Mouse (Mus musculus): ENCODE data around the gene Echdc3. TPM values are rescaled to one million over a fixed set of nuclear protein-coding genes. Genes with fewer than 3 reads are reported as not detected.

Echdc3 gene
- polyA plus RNA-seq, 1 experiment = 24.4 TPM

DNA sequence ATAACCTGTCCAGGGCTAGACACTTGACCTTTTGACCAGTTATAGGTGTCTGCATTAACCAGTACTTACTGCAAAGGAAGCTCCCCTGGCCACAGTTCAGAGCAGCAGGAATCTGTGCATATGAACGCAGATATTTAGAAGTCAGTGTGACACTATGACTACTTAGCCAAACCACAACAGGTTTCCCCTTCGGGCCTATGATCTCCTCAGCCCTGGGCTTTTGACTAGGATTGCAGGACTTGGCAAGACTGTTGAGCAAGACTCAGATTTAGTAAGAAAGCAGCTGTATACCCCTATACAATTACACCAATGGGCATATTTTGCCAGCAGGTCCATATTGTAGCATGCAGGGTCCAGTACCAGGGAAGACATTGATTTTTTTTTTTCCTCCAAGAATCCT lies 44.3 kb downstream of the Echdc3 start:
- no peak for DNase-seq (ENCODE audit: low read depth)

DNA sequence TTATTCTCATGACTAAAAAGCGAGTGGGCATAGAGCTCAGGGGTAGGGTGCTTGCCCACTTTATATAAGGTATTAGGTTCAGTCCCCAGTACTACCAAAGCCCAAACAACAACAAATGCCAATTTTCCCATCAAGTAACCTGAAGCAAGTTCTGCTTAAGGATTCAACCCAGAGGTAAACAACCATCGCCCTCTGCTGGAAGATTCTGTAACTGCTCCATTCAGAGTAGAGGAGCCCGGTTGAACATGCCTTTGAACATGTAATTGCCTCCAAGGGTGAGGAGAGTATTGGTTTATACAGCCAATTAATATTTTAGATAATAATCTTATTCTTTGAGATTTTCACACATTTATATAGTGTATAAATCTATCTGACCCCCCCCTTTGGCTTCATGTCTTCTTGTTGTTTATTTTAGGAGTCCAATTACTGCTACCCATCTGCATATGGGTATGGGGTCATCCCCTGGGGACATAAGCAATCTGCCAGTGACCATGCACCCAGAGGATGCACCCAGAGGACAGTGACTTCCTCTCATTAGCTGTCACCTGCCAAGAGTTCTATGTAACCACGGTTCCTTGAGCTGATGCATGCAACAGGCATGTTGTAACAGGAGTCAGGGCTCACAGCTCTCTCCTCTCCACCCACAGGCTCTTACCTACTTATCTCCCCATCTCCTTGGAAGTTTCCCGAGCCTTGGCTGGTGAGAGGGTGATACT lies 44.8 kb downstream of the Echdc3 start:
- DNase-seq (ENCODE audit: low read depth) = peak; percentile 90

DNA sequence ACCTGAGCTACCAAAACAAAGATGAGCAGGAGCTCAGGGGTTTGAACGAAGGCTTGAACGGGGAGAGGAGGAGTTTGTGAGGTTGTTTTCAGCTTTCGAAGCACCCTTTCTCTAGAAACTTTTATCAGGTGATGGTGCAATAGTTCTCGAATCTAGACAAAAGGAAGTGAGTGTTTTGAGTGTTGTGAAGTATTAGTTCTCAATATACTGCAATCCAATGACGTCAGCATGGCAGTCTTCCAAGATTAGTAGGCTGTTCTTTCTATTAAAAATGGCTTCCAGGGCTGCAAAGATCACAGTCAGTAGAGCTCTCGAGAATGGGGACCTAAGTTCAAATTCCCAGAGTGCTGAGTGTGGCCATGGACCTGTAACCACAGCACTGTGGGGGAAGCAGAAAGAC lies 47.1 kb downstream of the Echdc3 start:
- DNase-seq (ENCODE audit: low read depth) = no peak

DNA sequence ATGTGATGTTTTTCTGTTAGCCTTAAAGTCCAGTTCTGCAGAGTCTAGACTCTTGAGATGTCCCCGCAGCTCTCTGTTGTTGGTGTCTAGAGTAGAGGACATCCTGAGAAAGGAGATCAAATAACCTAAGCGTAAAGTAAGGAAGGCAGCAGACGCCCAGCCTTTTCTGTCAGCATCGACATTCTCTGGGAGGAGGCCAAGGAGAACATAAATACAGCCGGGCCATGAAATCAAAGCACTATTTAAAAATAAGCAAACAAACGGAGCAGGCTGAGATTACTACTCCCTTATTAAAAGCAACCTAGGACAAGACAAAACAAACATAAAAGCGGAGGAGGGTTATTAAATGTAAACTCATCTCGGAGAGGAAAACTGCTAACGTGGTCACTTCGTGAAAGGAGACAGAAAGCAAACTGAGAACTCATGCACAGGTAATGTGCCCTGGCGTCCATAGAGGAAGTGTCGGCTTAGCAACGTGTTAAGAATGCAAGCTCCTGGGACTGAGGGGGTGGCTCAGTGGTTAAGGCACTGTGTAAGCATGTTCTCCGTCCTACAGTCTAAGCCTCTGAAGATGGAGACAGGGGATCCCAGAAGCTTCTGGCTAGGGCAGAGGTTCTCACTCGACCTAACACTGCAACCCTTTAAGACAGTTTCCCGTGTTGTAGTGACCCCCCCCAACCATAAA lies 48.1 kb downstream of the Echdc3 start:
- no peak for DNase-seq (ENCODE audit: low read depth)

DNA sequence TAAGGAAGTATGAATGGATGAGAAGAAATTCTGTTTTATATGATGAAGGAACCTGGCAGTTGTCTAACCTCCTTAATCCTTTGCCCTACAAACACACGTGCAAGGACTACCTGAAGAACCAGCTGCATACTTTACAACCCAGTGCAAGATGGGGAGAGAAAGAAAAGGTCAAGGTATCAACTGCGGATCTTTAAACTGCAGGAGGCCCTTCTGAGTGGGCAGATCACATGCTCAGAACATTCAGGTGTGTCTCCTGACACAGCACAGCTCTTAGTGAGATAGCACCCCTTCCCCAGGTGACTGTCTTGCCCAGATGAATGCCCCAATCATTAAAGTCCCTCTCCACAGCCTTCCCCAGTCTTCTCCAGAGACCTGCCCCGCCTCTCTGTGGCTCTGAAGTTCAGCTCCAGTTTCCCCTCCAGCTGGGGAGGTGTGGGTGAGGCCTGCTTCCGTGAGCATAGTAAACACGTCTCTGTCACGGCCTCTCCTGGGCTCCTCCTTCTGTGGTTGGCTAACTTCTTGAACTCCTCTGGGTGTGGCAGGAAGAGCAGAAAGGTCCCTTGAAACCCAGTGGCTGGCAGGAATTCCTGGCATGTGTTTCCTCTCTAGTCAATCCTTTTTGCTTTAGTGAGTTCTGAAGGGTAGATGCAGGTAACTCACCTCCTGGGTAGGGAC lies 50.3 kb downstream of the Echdc3 start:
- DNase-seq (ENCODE audit: low read depth) = no peak

DNA sequence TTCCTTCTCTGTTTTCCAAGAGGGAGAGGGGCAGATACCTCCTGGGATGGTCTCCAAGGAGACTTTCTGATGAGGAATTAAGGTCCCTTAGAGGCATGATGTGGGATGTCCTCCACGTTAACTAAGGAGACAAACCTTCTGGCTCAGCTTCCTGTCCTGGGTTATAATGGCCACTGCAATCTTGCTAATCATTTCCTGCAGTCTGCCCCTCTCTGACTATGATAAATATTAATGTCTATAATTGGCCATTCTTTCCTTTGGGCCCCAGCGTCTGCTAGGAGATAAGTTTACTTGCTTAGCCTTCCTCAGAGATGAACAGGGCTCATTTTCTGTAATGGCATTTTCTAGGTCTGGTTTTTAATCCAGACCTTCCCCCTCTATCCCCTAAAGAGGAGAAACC lies 53.1 kb downstream of the Echdc3 start:
- DNase-seq (ENCODE audit: low read depth) = no peak

DNA sequence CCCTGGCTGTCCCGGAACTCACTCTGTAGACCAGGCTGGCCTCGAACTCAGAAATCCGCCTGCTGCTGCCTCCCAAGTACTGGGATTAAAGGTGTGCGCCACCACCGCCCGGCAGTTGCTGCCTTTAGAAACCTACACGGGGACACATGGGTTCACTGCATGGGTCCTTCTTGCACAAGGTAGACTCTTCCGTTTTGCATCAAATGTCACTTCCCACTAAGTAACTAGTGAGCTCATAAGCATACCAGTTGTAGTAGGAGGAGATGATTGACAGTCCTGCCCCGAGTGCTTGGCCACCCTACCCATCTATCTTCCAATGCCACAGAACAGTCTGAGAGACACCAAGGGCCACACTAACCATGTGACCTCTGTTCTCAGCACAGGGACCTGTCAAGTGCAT lies 53.6 kb downstream of the Echdc3 start:
- DNase-seq (ENCODE audit: low read depth) = no peak

DNA sequence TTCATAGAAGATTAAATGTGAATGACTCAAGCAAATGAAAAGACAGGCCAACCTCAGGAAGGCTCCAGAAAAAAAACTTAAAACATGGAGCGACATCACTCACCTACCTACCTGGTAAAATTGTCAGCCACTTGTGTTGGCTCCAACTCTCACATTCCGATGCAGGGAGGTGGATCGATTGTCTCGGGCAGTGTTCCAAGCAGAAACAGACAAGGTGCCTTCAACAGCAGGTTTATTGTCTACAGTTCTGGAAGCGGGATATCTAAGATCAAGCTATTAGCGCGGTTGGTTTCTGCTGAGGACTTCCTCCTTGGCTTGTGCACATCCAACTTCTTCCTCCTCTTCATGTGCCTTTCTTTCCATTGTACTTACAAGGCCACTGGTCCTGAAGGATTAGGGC lies 55.2 kb downstream of the Echdc3 start:
- DNase-seq (ENCODE audit: low read depth) = no peak

DNA sequence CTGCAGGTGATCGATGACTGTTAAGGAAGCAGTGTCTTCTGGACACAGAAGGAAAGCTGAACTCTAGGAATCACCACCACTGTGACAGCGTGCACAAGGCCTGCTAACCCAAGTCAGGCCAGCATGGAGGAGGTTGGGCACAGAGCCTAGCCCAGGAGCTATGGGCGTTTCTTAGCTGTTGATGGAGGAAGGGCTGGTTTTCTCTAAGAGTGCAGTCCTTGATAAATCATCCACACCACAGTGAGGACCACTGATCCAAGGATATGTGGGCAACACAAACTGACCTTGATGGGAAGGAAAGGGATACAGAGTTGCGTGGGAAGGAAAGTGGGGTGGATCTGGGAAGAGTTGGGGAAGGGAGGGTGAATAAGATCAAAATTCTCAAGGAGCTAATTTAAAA lies 55.6 kb downstream of the Echdc3 start:
- DNase-seq (ENCODE audit: low read depth) = no peak

DNA sequence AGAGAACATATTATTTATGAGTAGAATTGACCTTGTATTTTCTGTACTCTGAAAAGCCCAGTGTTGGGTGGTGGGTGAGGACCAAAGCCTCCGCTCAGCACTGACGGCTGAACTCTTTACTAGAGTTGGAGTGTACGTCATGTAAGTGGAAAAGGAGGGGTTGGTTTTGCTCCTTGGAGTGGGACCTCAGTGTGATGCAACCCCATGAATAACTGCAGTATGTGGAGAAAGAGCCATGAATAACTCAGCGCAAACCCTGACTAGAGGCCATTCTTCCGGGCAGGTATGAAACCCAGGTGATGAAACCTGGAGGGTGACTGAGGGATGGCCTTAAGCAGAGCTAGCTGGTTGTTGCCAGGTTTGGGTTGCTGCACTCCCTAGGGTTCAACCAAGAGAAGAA lies 63.0 kb downstream of the Echdc3 start:
- no peak for DNase-seq (ENCODE audit: low read depth)

DNA sequence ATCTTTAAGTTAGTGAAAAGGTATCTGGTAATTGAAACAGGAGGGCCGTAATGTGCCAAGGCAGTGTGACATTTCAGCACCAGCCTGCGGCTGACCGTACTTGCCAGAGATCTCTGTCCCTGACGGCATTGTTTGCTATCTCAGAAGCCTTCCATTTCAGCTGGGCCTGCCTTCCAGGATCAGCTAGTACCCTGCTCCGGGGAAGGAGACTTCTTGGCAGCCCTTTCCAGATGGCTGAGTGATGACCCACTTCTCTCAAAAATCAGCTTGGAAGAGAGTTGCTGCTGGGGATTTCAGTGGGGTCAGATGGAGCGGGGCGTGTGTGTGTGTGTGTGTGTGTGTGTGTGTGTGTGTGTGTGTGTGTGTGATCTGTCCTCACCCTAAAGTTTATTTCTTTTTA lies 65.9 kb downstream of the Echdc3 start:
- no peak for DNase-seq (ENCODE audit: low read depth)

DNA sequence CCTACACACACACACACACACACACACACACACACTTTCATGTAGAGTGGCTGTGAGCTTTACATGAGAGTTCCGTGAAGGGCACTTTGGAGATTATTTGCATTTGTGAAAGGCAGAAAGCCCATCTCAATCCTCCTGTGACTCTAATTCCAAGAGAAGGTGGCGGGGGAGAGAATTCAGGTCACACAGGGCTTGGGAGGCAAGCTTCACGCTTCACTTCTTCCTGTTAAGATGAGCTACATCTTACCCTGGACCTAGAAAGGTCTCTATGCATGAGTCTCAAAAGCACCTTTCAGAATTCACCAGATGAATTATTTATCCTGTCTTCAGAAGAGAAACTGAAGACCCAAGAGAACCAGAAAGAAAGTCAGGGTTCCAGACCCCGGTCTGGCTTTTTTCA lies 66.6 kb downstream of the Echdc3 start:
- no peak for DNase-seq (ENCODE audit: low read depth)

DNA sequence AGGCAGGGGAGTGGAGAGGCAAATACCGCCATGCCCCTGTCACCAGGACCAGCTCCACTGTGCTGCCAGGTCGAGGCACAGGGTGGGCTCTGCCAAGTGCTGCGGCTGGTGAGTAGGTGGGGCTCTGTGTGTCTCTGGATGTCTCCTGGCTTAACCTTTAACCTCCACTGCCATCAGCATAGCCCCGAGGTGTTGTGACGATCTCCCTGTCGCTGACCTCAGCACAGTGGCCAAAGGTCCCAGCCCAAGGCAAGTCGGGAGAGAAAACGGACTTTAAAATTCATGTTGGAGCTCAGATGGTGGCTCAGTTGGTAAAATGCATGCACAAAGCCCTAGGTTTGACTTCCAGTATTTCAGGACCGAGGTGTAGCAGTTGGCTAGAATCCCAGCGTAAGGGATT lies 67.2 kb downstream of the Echdc3 start:
- no peak for DNase-seq (ENCODE audit: low read depth)

DNA sequence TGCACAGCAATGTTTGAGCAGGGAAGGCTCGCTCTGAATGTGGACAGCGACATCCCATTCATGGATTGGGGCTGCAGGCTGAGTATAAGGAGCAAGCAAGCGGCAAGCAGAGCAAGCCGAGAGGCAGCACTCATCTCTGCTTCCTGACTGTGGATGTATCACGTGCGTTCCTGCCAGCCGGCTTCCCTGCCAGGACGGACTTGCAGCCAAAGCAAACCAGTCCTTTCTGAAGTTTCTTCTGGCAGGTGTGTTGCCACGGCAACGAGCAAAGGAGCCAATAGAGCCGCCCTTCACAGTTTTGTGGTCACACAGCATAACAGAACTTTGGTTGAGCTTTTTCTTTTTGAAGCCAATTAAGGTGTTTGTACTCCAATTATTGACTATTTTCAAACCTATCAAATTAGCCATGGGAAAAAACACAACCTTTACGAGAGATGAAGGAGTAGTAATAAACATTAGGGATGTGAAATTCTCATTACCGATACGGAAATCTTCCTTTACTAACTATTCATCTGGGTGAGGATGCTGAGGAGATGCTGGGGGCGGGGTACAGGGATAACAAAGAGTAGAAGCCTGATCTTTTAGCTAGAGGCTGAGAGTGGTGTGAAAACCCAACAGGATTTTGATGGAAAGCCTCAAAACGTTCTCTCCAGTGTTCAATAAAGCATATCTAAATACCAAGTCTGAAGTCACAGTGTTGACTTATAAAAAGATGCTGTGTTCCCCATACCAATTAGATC lies 69.7 kb downstream of the Echdc3 start:
- no peak for DNase-seq (ENCODE audit: low read depth)

DNA sequence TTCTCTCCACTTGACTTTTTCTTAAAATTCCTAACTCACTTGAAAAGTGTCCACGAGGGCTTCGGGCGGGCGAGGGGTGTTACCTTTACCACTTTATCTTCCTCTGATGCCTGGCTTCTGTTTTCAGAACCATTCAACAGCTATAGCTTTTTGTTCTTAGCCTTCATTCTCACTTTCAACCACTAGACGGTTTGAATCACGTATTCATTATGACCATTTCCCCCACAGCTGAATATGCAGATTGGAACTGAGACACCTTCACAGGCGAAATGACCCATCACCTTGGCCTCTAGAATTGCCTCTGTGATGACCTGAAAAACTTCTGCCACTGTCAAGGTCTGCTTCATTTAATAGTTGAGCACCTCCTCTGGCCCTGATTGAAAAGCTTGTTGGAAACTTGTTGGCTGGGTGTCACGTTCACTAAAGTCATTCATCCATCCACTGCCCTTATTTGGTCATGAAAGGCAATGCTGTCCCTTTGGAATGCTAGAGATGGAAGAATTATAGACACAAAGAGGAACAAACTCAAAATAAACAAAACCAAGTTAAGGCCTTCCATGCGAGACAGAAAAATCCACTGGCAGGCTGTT lies 72.2 kb downstream of the Echdc3 start:
- DNase-seq (ENCODE audit: low read depth) = no peak

Other genes with a start within 250 kb of the Echdc3 start
- gene Proser2, start 82.8 kb downstream of the Echdc3 start, polyA plus RNA-seq (2012; rRNA removed) = 4.0 and 5.1 TPM in 2 replicates
- gene Usp6nl, start 109.6 kb upstream of the Echdc3 start, polyA plus RNA-seq (2012; rRNA removed) = 9.6 and 11.0 TPM in 2 replicates

Measured in gonadal fat pad, adult 2 months (tissue).